In genomic region chr10:86346235-86346840, GRCm38 (mm10) we compare ENCODE assay signal across 17 mouse cellular contexts. TPM values are rescaled to one million over a fixed set of nuclear protein-coding genes. Genes with fewer than 3 reads are reported as not detected.
DNase-seq lines count a peak whose midpoint lies in the region; ATAC-seq and TF ChIP-seq lines count a peak whose summit lies in the region.
"Had no signal": no experiment of that assay in that cellular context is flagged by ENCODE, and none has a peak within 500 bp of the region (broad histone marks: within the 10 kb centered on the region; RNA-seq: fewer than 3 reads in every experiment).

No protein-coding gene starts in this region.

- H3K4me3 ChIP-seq in heart, postnatal 0 days (ENCODE audit: low read depth, low read length): no peak overlapping the region
- no peak overlapping the region for H3K4me3 ChIP-seq in neural tube, embryonic 14.5 days (ENCODE audit: low read depth, low read length)
- no peak overlapping the region for H3K4me3 ChIP-seq in neural tube, embryonic 15.5 days (replicated peaks)
- no peak overlapping the region for H3K4me3 ChIP-seq in intestine, embryonic 16.5 days (ENCODE audit: low read length)
- H3K4me3 ChIP-seq: hindbrain, embryonic 13.5 days; limb, embryonic 12.5 days; lung, embryonic 15.5 days; midbrain, embryonic 12.5 days had no signal

- DNase-seq in heart, postnatal 0 days (ENCODE audit: low spot score): no peak
- no peak for DNase-seq in heart, postnatal 14 days
- DNase-seq in thymus, postnatal 0 days (ENCODE audit: low spot score): no peak
- DNase-seq in cerebellum, postnatal 14 days: no peak
- DNase-seq: adrenal gland, adult 8-10 months; cerebellum, adult 9-11 months; embryo, embryonic 11 days; kidney, adult 18-20 months; spleen, adult 18-20 months had no signal

- H3K4me1 ChIP-seq in heart, postnatal 0 days (ENCODE audit: control insufficient read depth, insufficient read depth): peaks cover 38% of the 10 kb centered on the region
- H3K4me1 ChIP-seq in neural tube, embryonic 14.5 days (ENCODE audit: control insufficient read depth, insufficient read depth, low read length): 0 out of 2 replicates have a peak, but pooled peaks cover 5% of the 10 kb centered on the region
- peaks cover 5% of the 10 kb centered on the region for H3K4me1 ChIP-seq in neural tube, embryonic 15.5 days
- H3K4me1 ChIP-seq in intestine, embryonic 16.5 days (ENCODE audit: control insufficient read depth, insufficient read depth, low read length): peaks cover 24% of the 10 kb centered on the region

- ATAC-seq in heart, postnatal 0 days (ENCODE audit: insufficient read depth, low read depth): no peak
- ATAC-seq in neural tube, embryonic 14.5 days (ENCODE audit: low read depth): peak; percentile 32; the same call in 1 of the 2 replicates
- ATAC-seq in neural tube, embryonic 15.5 days (ENCODE audit: low FRiP score): no peak
- ATAC-seq in intestine, embryonic 16.5 days: peak; percentile 50
- ATAC-seq: forebrain, embryonic 16.5 days had no signal

- 31% methylated on average over 3 of the region's 3 CpGs for WGBS in heart, postnatal 0 days
- WGBS in neural tube, embryonic 14.5 days: 73% methylated on average over 3 of the region's 3 CpGs
- WGBS in neural tube, embryonic 15.5 days: 58% methylated on average over 3 of the region's 3 CpGs
- 34% methylated on average over 3 of the region's 3 CpGs for WGBS in intestine, embryonic 16.5 days

- H3K9ac ChIP-seq in heart, postnatal 0 days (replicated peaks; ENCODE audit: low read depth, low read length): no peak overlapping the region
- no peak overlapping the region for H3K9ac ChIP-seq in neural tube, embryonic 14.5 days (replicated peaks; ENCODE audit: low read depth, low read length)
- no peak overlapping the region for H3K9ac ChIP-seq in neural tube, embryonic 15.5 days (replicated peaks)
- H3K9ac ChIP-seq in intestine, embryonic 16.5 days (ENCODE audit: low read depth, low read length): no peak overlapping the region
- H3K9ac ChIP-seq: hindbrain, embryonic 13.5 days; limb, embryonic 12.5 days; lung, embryonic 15.5 days; midbrain, embryonic 12.5 days had no signal

- no peak for TF ChIP-seq CTCF in heart, postnatal 0 days (IDR thresholded peaks at IDR 0.05; ENCODE audit: low read depth)

- H3K27ac ChIP-seq in heart, postnatal 0 days (ENCODE audit: low read depth): 0 out of 2 replicates have a peak overlapping the region, but pooled peaks have one; percentile 28
- H3K27ac ChIP-seq in neural tube, embryonic 14.5 days (ENCODE audit: low read depth, low read length): no peak overlapping the region
- H3K27ac ChIP-seq in neural tube, embryonic 15.5 days (replicated peaks): no peak overlapping the region
- peak overlapping the region; percentile 7; the same call in 1 of the 2 replicates for H3K27ac ChIP-seq in intestine, embryonic 16.5 days (ENCODE audit: low read length)
- H3K27ac ChIP-seq: hindbrain, embryonic 13.5 days; limb, embryonic 12.5 days; lung, embryonic 15.5 days; midbrain, embryonic 12.5 days had no signal

- H3K36me3 ChIP-seq in heart, postnatal 0 days (replicated peaks; ENCODE audit: control insufficient read depth, insufficient read depth, low read length): peaks cover 70% of the 10 kb centered on the region
- no peaks in the 10 kb centered on the region for H3K36me3 ChIP-seq in neural tube, embryonic 14.5 days (ENCODE audit: control insufficient read depth, insufficient read depth, low read length)
- H3K36me3 ChIP-seq in neural tube, embryonic 15.5 days: peaks cover 8% of the 10 kb centered on the region
- H3K36me3 ChIP-seq in intestine, embryonic 16.5 days (ENCODE audit: control insufficient read depth, insufficient read depth, low read length): peaks cover 2% of the 10 kb centered on the region; the same call in 1 of the 2 replicates

- no peaks in the 10 kb centered on the region for H3K9me3 ChIP-seq in heart, postnatal 0 days (replicated peaks; ENCODE audit: control insufficient read depth, low read length)
- no peaks in the 10 kb centered on the region for H3K9me3 ChIP-seq in neural tube, embryonic 14.5 days (ENCODE audit: control insufficient read depth, low read length)
- H3K9me3 ChIP-seq in neural tube, embryonic 15.5 days (replicated peaks): no peaks in the 10 kb centered on the region
- no peaks in the 10 kb centered on the region for H3K9me3 ChIP-seq in intestine, embryonic 16.5 days (ENCODE audit: control insufficient read depth, low read length)
- H3K9me3 ChIP-seq: hindbrain, embryonic 13.5 days; limb, embryonic 12.5 days; lung, embryonic 15.5 days; midbrain, embryonic 12.5 days had no signal

- H3K4me2 ChIP-seq in heart, postnatal 0 days (ENCODE audit: low read depth, low read length): no peak overlapping the region
- H3K4me2 ChIP-seq in neural tube, embryonic 14.5 days (ENCODE audit: low read depth, low read length): no peak overlapping the region
- H3K4me2 ChIP-seq in neural tube, embryonic 15.5 days: no peak overlapping the region
- H3K4me2 ChIP-seq in intestine, embryonic 16.5 days (ENCODE audit: low read depth, low read length): no peak overlapping the region
- H3K4me2 ChIP-seq: hindbrain, embryonic 13.5 days; limb, embryonic 12.5 days; lung, embryonic 15.5 days; midbrain, embryonic 12.5 days had no signal

- intact Hi-C loops in heart, postnatal 14 days (cut with DNase I): loop anchor here (5.0 kb wide), 1 partner anchor 106 kb away; no protein-coding TSS in a partner anchor

- H3K27me3 ChIP-seq in heart, postnatal 0 days (ENCODE audit: control insufficient read depth, insufficient read depth, low read length): no peaks in the 10 kb centered on the region
- no peaks in the 10 kb centered on the region for H3K27me3 ChIP-seq in neural tube, embryonic 14.5 days (ENCODE audit: control insufficient read depth, insufficient read depth, low read length)
- no peaks in the 10 kb centered on the region for H3K27me3 ChIP-seq in neural tube, embryonic 15.5 days (replicated peaks)
- no peaks in the 10 kb centered on the region for H3K27me3 ChIP-seq in intestine, embryonic 16.5 days (replicated peaks; ENCODE audit: control insufficient read depth, insufficient read depth, low read length)
- H3K27me3 ChIP-seq: hindbrain, embryonic 13.5 days; limb, embryonic 12.5 days; lung, embryonic 15.5 days; midbrain, embryonic 12.5 days had no signal

- no peak for TF ChIP-seq EP300 in heart, postnatal 0 days (IDR thresholded peaks at IDR 0.05; ENCODE audit: low read depth)

RNA-seq across cellular contexts. Expression of gene Timp3, which starts 46.2 kb away (rescaled TPM):
- 164 and 257 TPM in 2 replicates for total RNA-seq in heart, postnatal 0 days (2014; rRNA removed; ENCODE audit: low replicate concordance)
- 57.0 and 66.0 TPM in 2 replicates for polyA plus RNA-seq in heart, postnatal 0 days (2015; fragmentation: Nextera tagmentation; extraction: Ambion mirVana)
- total RNA-seq in heart, postnatal 14 days (2021): 100 to 1,000 TPM; 163 to 172 TPM
- 45.0 and 57.8 TPM in 2 replicates for polyA plus RNA-seq in neural tube, embryonic 14.5 days (2014; fragmentation: Nextera tagmentation; extraction: Ambion mirVana)
- polyA plus RNA-seq in neural tube, embryonic 15.5 days (2015; fragmentation: Nextera tagmentation; extraction: Ambion mirVana): 51.6 and 57.1 TPM in 2 replicates
- 43.4 and 43.7 TPM in 2 replicates for polyA plus RNA-seq in intestine, embryonic 16.5 days (2015; fragmentation: Nextera tagmentation; extraction: Ambion mirVana)
- 18.2 and 25.2 TPM in 2 replicates for polyA plus RNA-seq in thymus, postnatal 0 days (2015; fragmentation: Nextera tagmentation; extraction: Ambion mirVana)

Comparison
In these comparisons a context has a peak if more than half of its experiments do, and no peak if none do; other contexts are left out.
1. ATAC-seq: peak in neural tube, embryonic 14.5 days (single experiment) and intestine, embryonic 16.5 days (single experiment); none in heart, postnatal 0 days (single experiment) and neural tube, embryonic 15.5 days (single experiment).
2. H3K27ac ChIP-seq: peak in heart, postnatal 0 days (single experiment) and intestine, embryonic 16.5 days (single experiment); none in neural tube, embryonic 14.5 days (single experiment) and neural tube, embryonic 15.5 days (single experiment).